Mouse (Mus musculus): ENCODE measurements around the gene Thsd4.

DNA sequence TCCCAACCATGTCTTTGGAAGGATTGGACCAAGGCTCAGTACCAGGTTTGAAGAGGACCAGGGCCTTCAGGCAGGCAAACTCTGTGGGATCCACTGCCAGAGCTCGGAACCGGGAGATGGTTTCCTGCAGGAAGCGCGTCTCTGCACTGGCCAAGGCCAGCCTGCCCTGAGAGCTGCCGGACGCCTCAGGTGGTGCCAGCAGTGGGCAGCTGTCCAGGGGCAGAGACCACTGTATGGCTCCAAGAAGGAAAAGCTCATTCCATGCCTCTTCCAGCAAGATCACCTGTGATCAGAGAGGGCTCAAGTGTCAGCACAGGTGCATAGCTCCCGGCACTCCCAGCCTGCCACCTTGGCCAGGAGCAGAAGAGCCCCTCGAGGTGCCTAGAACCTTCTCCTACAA lies 574.6 kb downstream of the Thsd4 start:
- no peak for TF ChIP-seq EP300 (IDR thresholded peaks at IDR 0.05; ENCODE audit: insufficient read depth, low read depth, low read length)
- no peak for TF ChIP-seq CTCF (IDR thresholded peaks at IDR 0.05; ENCODE audit: low read depth, low read length)
